Mouse (Mus musculus) forebrain, embryonic 16.5 days (tissue): Measurements from ENCODE around the gene Maea. TPM values are rescaled to one million over a fixed set of nuclear protein-coding genes. Genes with fewer than 3 reads are reported as not detected.

Source experiments
- ATAC-seq: fragments of 200-750 bp; cut with Nextera tagmentation; 2 replicates; pipeline ENCODE4 v1.8.0; 2017; ENCODE audit warnings: mild to moderate bottlenecking, moderate library complexity
- H3K27ac ChIP-seq: fragments of 300-500 bp; sonication (generic); 2 replicates; pipeline ENCODE4 v1.5.1; 2014; ENCODE audit warnings: low read length, control low read depth
- H3K27me3 ChIP-seq: fragments of 300-500 bp; sonication (generic); replicated peaks from 2 replicates; pipeline ENCODE4 v1.6.1; 2014; ENCODE audit warnings: low read length; ENCODE audit not compliant: control insufficient read depth, insufficient read depth
- H3K36me3 ChIP-seq: fragments of 300-500 bp; sonication (generic); 2 replicates; pipeline ENCODE4 v1.6.1; 2014; ENCODE audit not compliant: control insufficient read depth, insufficient read depth
- H3K4me1 ChIP-seq: fragments of 300-500 bp; sonication (generic); replicated peaks from 2 replicates; pipeline ENCODE4 v1.6.1; 2014; ENCODE audit warnings: low read length; ENCODE audit not compliant: control insufficient read depth, insufficient read depth
- H3K4me2 ChIP-seq: fragments of 300-500 bp; sonication (generic); 2 replicates; pipeline ENCODE4 v1.6.1; 2014; ENCODE audit warnings: mild to moderate bottlenecking, low read length, control low read depth
- H3K4me3 ChIP-seq: fragments of 300-500 bp; sonication (generic); replicated peaks from 2 replicates; pipeline ENCODE4 v1.5.1; 2014; ENCODE audit warnings: mild to moderate bottlenecking, low read length, control low read depth
- H3K9ac ChIP-seq: fragments of 300-500 bp; sonication (generic); replicated peaks from 2 replicates; pipeline ENCODE4 v1.6.1; 2014; ENCODE audit warnings: low read depth, low read length, control low read depth
- H3K9me3 ChIP-seq: fragments of 300-500 bp; sonication (generic); 2 replicates; pipeline ENCODE4 v1.6.1; 2016; ENCODE audit warnings: low read length; ENCODE audit not compliant: control insufficient read depth
- WGBS: fragments of 180-500 bp; shearing (Covaris S2); extraction: QIAGEN DNeasy Blood & Tissue Kit; methylation state at CpG from one replicate; pipeline ENCODE4 v1.1.7; 2014; 5-methylcytosine and 5-hydroxymethylcytosine counted together
- polyA plus RNA-seq: library from polyadenylated mRNA; unstranded; fragments of >200 nt; fragmentation: Nextera tagmentation; extraction: Ambion mirVana; gene quantifications from 2 replicates; pipeline ENCODE4 v1.2.1, GENCODE M21; 2015

Maea gene
- polyA plus RNA-seq, 1 experiment from 2014 or later = 106 TPM

- H3K4me2 ChIP-seq = no peak overlapping the region
- no peak for ATAC-seq
- H3K27ac ChIP-seq = no peak overlapping the region
- whole genome bisulfite sequencing = 86% methylated on average over 18 of the region's 18 CpGs
- H3K9ac ChIP-seq = no peak overlapping the region
- H3K27me3 ChIP-seq = no peaks in the 10 kb centered on the region
- H3K9me3 ChIP-seq = no peaks in the 10 kb centered on the region
- no peak overlapping the region for H3K4me3 ChIP-seq
- H3K36me3 ChIP-seq = peaks cover 34% of the 10 kb centered on the region
- H3K4me1 ChIP-seq = peaks cover 3% of the 10 kb centered on the region; the same call in 1 of the 2 replicates
These were observed 37.2 kb downstream of the Maea start for GRCm38 (mm10) chr5:33372331-33373038.

- Histone ChIP-seq H3K4me2 (peak overlapping the region; percentile 87), H3K9me3 (no peaks in the 10 kb centered on the region), H3K4me1 (peaks cover 14% of the 10 kb centered on the region), H3K27me3 (no peaks in the 10 kb centered on the region), H3K36me3 (peaks cover 15% of the 10 kb centered on the region), H3K4me3 (no peak overlapping the region), H3K9ac (no peak overlapping the region), H3K27ac (no peak overlapping the region)
- no peak for ATAC-seq
- 63% methylated on average over 6 of the region's 6 CpGs for WGBS
These were observed 41.9 kb downstream of the Maea start for GRCm38 (mm10) chr5:33377176-33377575.

- Histone ChIP-seq H3K4me1 (peaks cover 14% of the 10 kb centered on the region), H3K4me2 (peak overlapping the region; percentile 87), H3K27ac (peak overlapping the region; percentile 78), H3K4me3 (peak overlapping the region; percentile 71), H3K9me3 (no peaks in the 10 kb centered on the region), H3K27me3 (no peaks in the 10 kb centered on the region), H3K9ac (peak overlapping the region; percentile 69), H3K36me3 (peaks cover 9% of the 10 kb centered on the region)
- ATAC-seq = peak; percentile 43
- WGBS = under 1% methylated on average over 21 of the region's 21 CpGs
These were observed 42.5 kb downstream of the Maea start for GRCm38 (mm10) chr5:33377801-33378301.

- ATAC-seq = peak; percentile 99
- Histone ChIP-seq H3K36me3 (peaks cover 6% of the 10 kb centered on the region; the same call in 1 of the 2 replicates), H3K27me3 (no peaks in the 10 kb centered on the region), H3K9me3 (no peaks in the 10 kb centered on the region), H3K4me2 (peak within 1 kb of the TSS; percentile 91), H3K4me1 (peaks cover 14% of the 10 kb centered on the region), H3K4me3 (peak within 1 kb of the TSS; percentile 71), H3K9ac (peak within 1 kb of the TSS; percentile 86), H3K27ac (peak within 1 kb of the TSS; percentile 96)
- under 1% methylated on average over 46 of the region's 46 CpGs for WGBS
These were observed 43.1 kb downstream of the Maea start, which contains the start of gene Uvssa for GRCm38 (mm10) chr5:33378302-33378854. TSS of gene Uvssa (plus strand) at chr5:33378549.

GRCm38 (mm10) chr5:33387550-33387949, 52.2 kb downstream of the Maea start:
- Histone ChIP-seq H3K4me2 (no peak overlapping the region), H3K9me3 (no peaks in the 10 kb centered on the region), H3K4me1 (no peaks in the 10 kb centered on the region), H3K4me3 (no peak overlapping the region), H3K27me3 (no peaks in the 10 kb centered on the region), H3K36me3 (peaks cover 13% of the 10 kb centered on the region), H3K27ac (no peak overlapping the region), H3K9ac (no peak overlapping the region)
- 83% methylated on average over 11 of the region's 11 CpGs for WGBS
- ATAC-seq = no peak

- Histone ChIP-seq H3K4me1 (no peaks in the 10 kb centered on the region), H3K27me3 (no peaks in the 10 kb centered on the region), H3K9ac (no peak overlapping the region), H3K4me3 (no peak overlapping the region), H3K36me3 (peaks cover 7% of the 10 kb centered on the region), H3K9me3 (no peaks in the 10 kb centered on the region), H3K4me2 (no peak overlapping the region), H3K27ac (no peak overlapping the region)
- peak; percentile 86 for ATAC-seq
- WGBS = 19% methylated on average over 7 of the region's 7 CpGs
These were observed 58.5 kb downstream of the Maea start for GRCm38 (mm10) chr5:33393803-33394202.

GRCm38 (mm10) chr5:33395693-33396092, 60.4 kb downstream of the Maea start:
- Histone ChIP-seq H3K4me1 (no peaks in the 10 kb centered on the region), H3K27ac (no peak overlapping the region), H3K36me3 (peaks cover 7% of the 10 kb centered on the region), H3K9me3 (no peaks in the 10 kb centered on the region), H3K4me2 (no peak overlapping the region), H3K4me3 (no peak overlapping the region), H3K9ac (no peak overlapping the region), H3K27me3 (no peaks in the 10 kb centered on the region)
- no peak for ATAC-seq
- 73% methylated on average over 11 of the region's 11 CpGs for WGBS

GRCm38 (mm10) chr5:33396828-33397227, 61.5 kb downstream of the Maea start:
- Histone ChIP-seq H3K27ac (no peak overlapping the region), H3K4me3 (no peak overlapping the region), H3K4me1 (0 out of 2 replicates have a peak, but pooled peaks cover 3% of the 10 kb centered on the region), H3K9me3 (no peaks in the 10 kb centered on the region), H3K9ac (no peak overlapping the region), H3K36me3 (peaks cover 6% of the 10 kb centered on the region), H3K27me3 (no peaks in the 10 kb centered on the region), H3K4me2 (no peak overlapping the region)
- WGBS = 62% methylated on average over 7 of the region's 7 CpGs
- no peak for ATAC-seq

GRCm38 (mm10) chr5:33400819-33401218, 65.5 kb downstream of the Maea start:
- Histone ChIP-seq H3K4me3 (no peak overlapping the region), H3K27me3 (no peaks in the 10 kb centered on the region), H3K9ac (no peak overlapping the region), H3K4me2 (no peak overlapping the region), H3K36me3 (0 out of 2 replicates have a peak, but pooled peaks cover 2% of the 10 kb centered on the region), H3K9me3 (no peaks in the 10 kb centered on the region), H3K27ac (no peak overlapping the region), H3K4me1 (0 out of 2 replicates have a peak, but pooled peaks cover 3% of the 10 kb centered on the region)
- 34% methylated on average over 12 of the region's 12 CpGs for WGBS
- ATAC-seq = 0 out of 2 replicates have a peak, but pooled peaks have one; percentile 47
